Mouse (Mus musculus): Measurements from ENCODE around the gene Hdhd3.

GRCm38 (mm10) chr4:62509946-62510345 is 6.7 kb upstream of the Hdhd3 start:
- TF ChIP-seq POLR2A (IDR thresholded peaks at IDR 0.05; ENCODE audit: control insufficient read depth, extremely low read depth, insufficient read depth, low read length, poor library complexity) (no peak), CTCF (IDR thresholded peaks at IDR 0.05; ENCODE audit: borderline replicate concordance, control insufficient read depth, extremely low read depth, insufficient read depth, low read length, poor library complexity) (no peak)
